Mouse (Mus musculus) bone marrow macrophage, adult 2 months (primary cell): ENCODE measurements at regions not wholly inside any gene's neighbourhood (a gene's known extent, or its start where the extent isn't known, plus 50 kb on each side); places are given as distances from the start of the nearest gene placed in this dataset.

Experiments used
- CTCF ChIP-seq: IDR thresholded peaks from 2 replicates; pipeline ENCODE4 v1.5.1; 2012; ENCODE audit warnings: low read depth, mild to moderate bottlenecking, low read length, moderate library complexity
- POLR2A ChIP-seq: IDR thresholded peaks from 2 replicates; pipeline ENCODE4 v1.6.1; 2012; ENCODE audit warnings: mild to moderate bottlenecking, low read depth, low read length, borderline replicate concordance

DNA sequence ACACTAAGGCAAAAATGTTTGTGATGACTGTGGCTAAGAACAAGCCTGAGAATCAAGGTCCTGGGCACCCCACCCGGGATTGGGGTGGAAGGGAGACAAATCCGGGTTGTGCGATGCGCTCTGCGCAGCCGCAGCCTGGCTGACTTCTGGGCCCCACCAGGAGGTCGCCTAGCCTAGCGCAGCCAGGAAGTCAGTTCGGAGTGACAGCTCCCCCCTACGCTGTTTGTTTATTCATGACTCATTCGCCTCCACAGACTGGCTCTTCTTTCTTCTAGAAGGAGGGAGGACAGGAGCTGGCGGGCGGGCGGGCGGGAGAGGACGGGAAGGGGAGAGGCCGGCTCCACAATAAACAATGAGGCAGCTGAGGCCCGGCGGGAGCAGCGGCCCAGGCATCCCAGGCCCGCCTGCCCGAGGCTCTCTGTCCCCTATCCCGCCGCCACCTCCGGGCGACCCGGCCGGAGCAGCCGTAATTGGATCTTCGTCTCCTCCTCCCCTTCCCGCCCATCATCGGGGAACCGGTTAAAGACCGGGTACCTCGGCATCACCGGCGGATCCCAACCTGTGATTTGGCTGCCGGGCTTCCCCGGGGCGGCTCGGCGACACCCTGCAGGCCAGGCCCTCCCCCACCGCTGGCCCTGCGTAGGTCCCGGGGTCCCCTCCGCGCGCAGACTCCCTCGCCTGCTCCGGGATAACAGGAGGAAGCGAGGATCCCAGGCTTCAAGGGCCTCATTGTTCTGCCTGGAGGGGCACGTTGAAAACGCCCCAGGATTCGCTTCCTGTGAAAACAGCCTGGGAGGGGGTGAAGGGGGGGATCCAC, 80.9 kb upstream of the Zmiz1 start:
- TF ChIP-seq CTCF (no peak), POLR2A (no peak)
